Mouse (Mus musculus): Measurements from ENCODE around the gene Milr1.
"Not testable (repeated sequence)": the region's sequence is repeated elsewhere in the genome, so short reads cannot be mapped to it uniquely, and the experiment has no call there.

Gene Milr1

DNA sequence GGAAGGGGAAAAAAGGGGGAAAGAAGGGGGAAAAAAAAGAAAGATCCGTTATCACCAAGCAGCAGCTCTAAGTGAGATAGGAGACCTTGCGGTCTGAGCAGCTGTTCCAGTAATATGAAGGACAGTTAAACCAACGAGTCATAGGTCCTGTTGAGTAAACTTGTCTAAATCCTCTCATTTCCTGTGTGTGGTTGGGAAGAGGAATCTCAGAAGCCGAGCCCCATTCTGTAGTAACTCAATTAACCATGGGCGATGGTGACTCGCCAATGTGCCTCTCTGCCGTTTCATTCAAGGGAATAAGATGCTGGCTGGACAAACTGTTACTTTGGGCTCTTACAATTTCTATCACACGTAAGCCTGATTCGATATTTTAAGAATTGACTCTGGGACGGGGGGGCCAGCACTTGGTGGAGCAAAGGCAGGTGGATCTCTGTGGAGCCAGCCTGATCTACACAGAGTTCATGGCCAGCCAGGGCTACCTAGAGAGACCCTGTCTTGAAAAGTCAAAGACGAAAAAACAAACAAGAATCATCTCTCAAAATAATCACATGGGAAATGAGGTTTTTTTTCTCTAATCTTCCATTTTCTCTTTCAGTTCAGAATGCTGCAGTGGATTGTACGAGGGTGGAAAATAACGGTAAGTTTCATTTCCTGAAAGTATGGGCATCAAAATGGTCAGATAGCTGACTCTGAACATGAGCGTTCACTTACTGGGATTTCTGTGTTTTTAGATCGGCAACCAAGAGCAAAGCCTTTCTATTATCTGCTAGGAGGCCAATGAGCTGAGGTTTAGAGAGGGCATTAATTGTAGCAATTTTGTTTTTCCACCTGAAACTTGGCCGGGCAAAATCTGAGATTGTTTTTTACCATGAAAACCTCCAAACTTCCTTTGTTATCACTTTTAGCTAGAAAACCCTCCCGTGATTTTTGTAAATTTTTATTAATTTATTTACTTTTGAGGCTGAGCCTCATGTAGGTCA is at the start of gene Milr1:
Gene Milr1, plus strand, starts transcription at position 188 of the 980 bp plus-strand sequence.
- no peak for DNase-seq

DNA sequence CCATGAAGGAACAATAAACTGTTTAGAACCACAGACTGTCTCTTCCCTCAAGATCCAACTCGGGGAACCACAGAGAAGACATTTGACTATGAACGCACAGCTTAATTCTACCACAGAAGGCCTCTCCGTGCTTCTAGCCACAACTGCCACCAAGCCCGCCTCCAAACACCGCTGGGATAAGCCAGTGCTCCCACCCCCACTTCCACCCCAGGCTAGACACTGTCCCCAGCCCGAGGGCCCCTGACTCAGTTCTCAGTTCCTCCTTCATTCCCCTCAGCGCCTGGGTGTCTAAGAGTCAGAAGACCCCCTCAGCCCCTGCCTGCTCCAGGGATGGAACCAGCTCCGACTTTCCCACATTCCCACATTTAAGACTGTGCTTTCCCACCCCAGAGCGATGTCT is 49.4 kb upstream of the Milr1 start:
- DNase-seq = no peak

DNA sequence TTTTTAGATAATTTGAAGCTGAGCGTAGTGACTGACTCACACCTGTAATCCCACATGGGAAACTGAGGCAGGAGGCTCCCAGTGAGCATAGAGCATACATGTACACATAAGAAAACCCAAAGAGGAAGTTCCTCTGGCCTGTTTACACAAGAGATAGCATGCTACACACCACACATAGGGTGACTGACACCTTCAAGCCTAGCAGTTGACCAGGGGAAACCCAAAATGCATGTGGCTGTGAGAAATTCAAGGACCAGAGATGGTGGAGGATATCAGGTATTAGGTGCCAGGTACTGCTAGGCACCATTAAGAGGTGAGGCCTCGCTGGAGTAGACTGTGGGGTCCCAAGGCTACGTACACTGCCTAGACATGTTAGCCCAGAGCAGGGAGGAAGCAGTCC is 48.4 kb upstream of the Milr1 start:
- DNase-seq = no peak

DNA sequence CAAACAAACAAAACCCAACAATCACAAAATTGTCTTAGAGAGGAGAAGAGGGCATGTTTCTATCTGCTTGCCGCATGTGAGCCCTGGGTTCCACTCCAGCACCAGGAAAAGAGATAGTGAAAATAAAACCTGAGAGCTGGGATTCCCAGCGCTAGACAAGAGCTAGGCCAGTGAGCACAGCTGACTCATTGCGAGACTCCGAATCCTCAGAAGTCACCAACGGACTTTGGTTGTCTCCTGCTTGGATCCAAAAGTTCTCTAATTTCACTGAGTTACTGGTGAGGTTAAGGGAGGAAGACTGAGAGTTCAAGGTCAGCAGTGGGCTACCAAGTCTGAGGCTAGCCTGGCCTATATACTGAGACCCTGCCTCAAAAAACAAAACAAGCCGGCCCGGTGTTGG is 47.1 kb upstream of the Milr1 start:
- DNase-seq = no peak

DNA sequence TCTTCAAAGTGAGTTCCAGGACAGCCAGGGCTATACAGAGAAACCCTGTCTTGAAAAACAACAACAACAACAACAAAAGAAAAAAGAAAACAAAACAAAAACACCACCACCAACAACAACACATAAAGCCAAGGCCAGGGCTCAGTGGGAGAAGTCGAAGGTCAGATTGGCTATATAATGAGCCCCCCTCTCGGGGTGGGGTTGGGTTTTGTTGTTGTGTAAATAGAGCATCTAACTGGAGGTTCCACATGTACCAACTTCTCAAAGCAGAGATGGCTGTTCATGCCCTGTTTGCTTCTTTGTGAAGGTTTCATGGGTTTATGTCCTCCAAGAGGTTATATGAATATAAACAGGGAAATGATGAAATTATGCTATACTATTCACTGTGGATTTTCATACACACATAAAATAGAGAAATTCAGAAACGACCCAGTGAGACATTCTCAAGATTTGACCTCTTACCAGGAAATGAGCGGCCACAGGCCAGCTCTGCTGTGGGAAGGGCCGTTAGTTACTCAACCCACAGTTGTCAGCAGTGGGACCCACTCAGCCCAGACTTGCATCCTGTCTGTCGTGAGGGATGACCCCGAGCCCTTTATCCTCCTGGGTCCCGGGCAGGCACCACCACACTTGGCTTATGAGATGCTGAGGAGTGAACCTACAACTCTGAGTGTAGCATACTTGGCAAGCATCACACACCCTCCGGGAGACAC is 46.5 kb upstream of the Milr1 start:
- peak; percentile 31 for DNase-seq

DNA sequence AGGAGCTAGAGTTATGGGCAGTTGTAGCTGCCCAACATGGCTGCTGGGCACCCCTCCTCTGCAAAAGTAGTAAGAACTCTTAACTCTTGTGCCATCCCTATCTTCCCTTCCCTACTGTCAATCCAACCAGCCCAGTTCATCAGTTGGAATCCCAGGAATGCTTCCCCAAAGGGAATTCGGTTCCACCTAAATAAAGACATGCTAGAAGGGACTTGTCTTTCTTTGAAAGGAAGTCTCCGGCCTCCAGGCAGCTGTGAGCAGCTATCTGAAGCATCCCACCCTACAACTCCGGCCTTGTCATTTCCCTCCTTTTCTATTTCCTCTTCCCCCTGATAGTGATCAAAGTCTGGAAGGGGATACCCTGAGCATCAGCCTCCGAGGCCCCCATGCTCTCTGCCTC is 44.8 kb upstream of the Milr1 start:
- no peak for DNase-seq

DNA sequence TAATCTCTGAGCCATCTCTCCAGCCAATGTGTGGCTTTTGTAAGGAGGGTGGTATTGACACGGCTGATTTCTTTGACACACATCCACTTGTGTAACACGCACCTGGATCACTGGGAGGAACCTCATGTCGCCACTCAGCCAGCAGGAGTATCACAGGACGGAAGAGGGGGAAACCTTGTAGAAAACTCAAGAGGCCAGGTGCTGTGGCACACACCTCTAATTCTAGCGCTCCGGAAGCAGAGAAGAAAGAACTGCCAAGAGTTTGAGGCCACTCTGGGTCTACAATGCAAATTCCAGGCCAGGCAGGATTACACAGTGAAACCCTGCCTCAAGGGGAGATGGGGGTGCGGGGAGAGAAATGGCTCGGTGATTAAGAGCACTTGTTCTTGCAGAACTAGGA is 43.9 kb upstream of the Milr1 start:
- DNase-seq = no peak

DNA sequence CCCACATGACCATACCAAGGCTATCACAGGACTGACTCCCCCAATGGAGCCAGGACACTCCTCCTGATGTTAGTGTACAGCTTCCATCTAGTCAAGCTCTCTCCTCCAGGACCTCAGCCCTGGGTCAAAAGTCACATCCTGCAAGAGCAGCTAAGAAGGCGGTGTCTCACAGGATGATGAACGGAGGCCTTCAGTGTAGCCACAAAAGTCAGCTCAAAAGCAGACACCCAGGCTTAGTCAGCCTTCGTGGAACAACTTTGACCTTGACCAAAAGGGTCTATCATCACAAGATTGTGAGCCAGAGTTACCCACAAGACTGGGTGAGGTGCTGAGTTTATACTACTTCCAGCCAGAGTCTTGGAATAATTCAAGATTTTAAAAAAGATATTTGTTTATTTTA is 43.2 kb upstream of the Milr1 start:
- DNase-seq = no peak

DNA sequence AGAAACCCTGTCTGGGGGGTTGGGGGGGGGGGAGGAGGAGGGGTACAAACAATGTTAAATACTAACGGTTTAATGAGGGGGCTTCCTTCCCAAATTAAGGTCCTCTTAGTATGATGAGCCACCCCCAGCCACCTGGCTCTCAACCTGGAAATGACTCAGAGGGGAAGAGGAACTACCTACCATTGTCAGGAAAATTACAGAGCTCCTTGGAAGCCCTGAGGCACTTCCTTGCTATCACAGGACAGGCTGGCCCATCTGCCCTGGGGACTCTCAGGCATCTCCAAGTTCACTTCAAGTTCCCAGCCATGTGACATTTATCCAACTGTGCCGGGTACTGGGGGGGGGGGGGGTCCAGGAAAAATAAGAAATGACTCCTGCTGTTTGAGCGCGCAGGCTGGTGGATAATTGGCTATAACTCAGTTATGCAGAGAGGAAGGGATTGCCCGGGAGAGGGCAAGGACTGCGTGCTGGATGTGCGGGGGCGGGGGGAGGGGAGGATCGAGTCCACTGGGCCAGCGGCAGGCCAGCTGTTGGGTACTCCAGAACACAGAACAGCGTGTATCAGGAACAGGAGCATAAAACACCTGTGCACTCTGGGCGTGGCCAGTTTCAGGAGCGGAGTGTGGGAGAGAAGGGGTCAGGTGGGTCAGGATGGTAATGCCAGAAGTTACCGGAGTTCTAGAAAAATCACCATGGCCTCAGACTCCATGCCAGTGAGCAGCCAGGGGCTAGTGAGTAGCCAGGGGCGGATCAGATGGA is 41.6 kb upstream of the Milr1 start:
- DNase-seq = peak; percentile 43

DNA sequence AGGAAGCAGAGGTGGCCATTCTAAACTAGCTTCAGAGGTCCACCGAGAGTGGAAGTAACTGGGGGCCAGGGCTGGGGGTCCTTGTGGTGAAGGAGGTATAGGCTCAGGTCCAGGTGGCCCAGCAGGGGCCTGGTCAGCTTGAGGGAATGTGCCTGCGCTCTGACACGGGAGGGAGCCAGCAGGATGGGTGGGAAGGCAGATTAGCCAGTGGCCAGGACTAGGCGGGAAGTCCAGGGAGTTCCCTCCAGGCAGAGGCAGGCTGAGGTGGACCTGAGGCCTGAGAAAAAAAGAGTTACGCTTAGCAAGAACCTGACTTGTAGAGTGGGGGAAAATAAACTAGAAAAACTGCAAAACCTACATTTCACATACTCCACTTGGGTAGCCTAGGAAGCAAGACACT is 40.2 kb upstream of the Milr1 start:
- peak; percentile 34 for DNase-seq

DNA sequence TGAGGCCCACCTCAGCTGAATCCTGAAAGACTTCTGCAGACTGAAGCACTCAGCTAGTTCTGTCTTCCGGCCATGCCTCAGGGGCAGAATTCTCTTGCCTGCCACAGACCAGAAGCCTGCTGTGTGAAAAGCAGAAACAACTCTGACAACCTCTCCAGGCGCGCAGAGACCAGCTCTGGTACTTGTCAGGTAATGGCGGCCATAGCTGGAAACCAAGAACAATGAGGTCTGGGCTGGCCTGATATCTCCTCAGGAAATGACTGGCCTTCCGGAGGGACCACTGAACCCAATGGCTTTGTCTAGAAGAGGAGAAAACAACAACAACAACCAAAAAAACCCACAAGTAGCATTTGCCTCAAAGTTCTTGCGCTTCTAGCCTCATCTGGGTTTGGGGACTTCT is 36.0 kb upstream of the Milr1 start:
- DNase-seq = peak; percentile 66

DNA sequence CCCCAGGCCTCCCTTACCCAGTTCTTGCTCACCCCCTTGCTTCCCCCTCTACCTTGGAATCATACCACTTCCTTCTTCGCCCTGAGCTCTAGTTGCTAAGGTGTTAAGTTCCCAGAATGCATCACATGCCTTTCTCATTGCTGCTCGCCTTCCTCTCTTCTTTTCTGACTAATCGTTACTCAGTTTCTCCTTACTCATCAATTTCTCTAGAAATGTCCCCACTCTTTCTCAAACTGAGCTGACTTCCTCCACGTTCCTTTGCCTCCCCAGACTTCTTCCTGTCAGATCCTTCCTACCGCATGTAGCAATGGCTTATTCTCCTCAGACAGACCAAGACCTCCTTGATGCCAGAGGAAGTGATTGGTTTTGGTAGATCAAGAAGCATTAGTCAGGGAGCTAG is 34.5 kb upstream of the Milr1 start:
- DNase-seq = no peak

DNA sequence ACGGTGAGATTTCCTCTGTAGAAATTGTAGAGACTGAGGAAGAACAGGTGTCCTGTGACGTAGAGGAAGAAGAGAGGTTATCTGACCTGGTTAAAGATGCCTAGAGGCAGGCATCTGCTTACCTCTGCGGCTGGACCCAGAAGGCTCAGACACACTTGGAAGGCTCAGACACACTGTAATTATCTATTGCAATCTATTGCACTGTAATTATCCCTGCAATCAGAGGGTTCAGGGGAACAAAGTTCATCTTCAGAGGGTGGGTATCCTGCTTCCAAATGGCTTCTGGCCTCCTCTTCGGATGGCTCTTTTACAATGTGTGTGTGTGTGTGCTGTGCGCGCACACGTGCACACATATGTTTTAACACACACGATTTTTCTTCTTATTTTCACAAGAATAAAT is 30.6 kb upstream of the Milr1 start:
- DNase-seq = no peak

DNA sequence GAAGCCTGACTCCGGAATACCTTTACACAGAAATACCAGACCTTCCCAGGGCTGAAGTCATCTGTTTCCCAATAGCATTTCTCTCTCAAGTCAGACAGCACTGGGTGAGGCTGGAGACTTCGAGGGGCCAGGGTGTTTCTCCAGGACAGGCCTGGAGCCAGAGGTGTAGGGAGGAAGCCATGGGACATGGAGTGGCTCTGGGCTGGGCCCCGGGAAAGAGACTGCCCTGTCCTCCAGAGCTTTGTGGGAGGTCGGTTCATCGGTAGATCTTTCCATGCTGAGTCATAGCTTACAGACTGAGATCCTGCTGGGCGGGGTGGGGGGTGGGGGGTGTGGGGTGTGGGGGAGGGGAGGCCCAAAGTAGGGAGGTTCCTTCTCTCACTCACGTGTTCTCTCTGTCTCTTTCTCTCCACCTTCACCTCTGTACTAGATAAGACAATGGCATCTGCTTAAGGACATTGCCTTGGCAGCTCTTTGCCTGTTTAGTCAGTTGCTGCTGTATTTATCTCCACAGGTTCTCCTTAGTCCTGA is 28.1 kb upstream of the Milr1 start:
- DNase-seq = peak; percentile 28

DNA sequence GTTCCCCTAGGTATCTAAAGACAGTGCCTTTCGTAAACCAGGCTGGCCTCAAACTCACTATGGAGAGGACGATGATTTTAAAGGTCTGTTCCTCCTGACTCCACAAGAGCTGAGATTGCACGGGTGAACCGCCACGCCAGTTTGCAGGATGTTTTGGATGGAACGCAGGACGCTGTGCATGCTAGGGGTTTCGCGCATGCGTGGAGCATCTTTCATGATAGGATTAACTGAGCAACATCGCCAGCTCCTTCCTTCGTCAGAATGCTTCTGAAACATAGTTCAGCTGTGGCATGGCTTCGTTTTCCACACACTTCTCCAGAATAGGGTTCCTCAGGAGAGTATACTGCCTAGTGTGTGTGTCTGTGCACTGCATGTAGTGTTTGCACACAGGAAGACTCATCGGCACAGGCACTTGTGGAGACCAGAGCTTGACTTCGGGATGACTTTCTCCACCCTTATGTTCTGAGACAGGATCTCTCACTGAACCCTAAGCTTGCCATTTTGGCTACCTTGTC is 27.4 kb upstream of the Milr1 start:
- DNase-seq = no peak

DNA sequence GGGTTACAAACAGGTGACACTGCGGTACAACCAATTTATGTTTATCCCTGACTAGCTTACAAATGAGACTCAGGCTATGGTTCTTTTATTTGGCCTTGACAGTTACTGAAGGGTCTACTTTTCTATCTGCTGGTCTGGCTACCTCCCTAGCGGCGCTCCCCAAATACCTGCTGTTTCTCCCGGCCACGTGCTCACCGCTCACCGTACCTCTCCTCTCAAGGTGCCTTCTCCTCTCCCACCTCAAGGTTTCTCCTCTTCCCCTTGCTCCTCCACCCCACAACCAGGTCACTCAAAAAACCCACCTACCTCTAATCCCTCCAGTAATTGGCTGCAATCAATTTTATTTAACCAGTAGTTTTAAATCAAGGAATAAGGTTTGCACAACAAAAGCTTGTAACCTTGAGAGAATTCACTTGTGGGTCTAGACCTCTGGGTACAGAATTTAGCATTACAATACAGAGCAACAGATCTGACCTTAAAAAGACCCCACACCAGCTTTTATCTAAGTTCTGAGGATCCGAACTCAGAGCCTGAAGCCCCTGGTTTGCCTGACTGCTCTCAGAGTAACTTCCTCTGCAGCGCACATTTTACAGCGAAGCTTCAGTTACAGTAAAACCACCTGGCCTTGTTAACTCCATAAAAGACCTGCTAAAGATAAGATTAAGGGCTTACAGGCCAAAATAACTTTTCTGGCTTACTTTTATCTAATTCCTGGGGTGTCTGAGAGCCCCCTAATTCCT is 26.7 kb upstream of the Milr1 start:
- no peak for DNase-seq

DNA sequence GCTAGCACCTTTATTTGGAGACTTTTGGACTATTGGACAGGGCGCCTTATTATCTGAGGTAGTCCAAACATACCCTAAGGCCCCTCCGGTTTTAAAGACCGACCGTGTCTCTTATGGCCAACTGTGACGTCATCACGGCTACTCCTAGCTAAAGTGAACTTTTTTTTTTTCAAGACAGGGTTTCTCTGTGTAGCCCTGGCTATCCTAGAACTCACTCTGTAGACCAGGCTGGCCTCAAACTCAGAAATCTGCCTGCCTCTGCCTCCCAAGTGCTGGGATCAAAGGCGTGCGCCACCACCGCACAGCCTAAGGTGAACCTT is 26.1 kb upstream of the Milr1 start:
- not testable (repeated sequence) for DNase-seq

DNA sequence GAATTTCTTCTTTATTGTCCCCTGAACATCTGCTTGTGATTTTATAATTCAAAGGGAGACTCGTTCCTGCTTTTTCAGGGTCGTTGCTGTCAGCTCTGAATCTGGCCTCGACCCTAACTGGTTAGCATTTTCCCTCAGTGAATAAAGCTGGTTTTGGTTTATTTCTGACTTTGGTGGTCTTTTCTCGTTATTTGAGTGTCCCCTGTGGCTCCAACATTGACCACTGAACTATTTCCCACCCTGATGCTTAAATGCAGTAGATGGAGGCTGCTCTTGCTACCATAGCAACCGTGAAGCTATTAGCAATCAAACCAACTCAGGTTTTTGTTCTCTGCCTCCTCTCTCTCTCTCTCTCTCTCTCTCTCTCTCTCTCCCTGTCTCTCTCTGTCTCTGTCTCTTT is 23.1 kb upstream of the Milr1 start:
- DNase-seq = no peak

DNA sequence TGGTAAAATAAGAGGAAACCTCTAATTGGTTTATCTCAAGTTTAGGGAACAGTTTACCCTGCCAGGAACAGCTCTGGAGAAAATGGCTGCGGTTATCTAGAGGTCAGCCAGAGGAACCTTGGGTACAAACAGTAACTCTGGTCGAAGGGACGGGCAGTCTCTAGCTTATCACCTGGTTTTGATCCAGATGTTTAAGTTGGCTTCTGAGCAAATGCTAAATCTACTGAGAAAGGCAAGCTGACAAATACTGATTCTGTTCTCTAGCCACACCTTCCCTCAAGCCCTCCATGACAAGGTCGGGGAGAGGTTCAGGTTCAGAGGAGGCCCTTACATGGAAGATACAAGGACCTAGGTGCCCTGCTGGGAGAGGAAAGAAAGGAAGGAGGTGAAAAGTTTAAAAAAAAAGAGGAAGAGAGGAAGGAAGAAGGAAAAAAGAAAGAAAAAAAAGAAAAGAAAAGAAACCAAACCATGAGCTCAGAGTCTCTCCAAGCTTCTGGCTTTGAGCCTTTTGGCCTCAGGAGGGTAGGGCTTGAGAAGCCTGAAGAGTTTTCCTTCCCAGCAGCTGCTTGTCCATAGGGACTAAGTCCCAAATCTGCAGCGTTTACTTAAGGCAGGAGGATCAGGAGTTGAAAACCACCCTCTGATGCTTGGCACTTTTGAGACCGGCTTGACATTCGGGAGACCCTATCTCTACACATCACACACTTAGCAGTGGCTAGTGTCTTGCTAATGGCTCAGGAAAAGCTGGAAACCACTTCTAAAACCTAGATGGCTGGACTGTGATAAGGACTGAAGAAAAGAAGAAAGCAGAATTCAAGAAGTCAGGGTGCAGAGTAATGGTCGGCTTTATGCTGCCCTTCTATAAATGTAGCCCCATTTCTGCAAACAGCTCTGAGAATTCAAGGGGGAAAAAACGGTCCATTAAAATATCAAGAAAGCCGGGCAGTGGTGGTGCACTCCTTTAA is 22.3 kb upstream of the Milr1 start:
- no peak for DNase-seq

DNA sequence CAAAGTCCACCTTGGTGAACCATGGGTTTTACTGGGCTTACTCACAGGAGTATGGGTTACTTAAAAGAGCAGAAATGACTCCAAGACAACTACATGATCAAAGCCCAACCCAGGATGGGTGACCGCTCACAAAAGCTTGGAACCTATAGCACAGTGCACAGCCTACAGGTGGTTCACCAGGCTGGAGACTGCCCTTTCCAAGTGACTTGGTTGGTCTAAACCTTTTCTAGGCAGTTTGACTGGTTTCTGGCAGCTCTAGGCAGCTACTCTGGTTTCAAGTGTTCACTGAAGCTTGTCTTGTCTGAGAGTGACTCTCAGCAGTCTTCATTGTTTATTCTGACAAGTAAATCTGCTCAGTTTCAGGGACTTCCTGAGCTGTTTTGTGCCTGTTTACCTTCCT is 21.4 kb upstream of the Milr1 start:
- no peak for DNase-seq

DNA sequence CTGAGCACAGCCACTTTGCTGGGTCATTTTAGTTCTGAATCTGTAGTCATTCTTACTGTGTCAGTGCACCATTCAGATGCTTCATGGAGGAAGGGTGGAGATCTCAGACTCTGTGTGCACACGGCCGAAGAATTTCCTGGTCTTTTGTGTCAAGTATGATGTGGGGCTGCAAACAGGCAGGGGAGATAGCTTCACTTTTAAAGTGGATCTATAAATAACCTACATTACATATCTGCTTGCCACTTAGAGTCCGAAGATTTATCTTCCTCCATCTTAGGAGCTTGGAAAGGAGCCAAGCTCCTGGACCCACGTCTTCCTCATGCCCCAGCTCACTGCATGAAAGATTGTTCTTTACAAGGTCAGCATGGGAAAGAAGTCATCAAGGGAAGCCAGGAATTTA is 20.3 kb upstream of the Milr1 start:
- peak; percentile 34 for DNase-seq
